Mouse (Mus musculus) testis, adult 2 months (tissue): ENCODE data around the gene Wbp4.
"Not testable (repeated sequence)": the region's sequence is repeated elsewhere in the genome, so short reads cannot be mapped to it uniquely, and the experiment has no call there.

Experiments
- CTCF ChIP-seq: fragments of 200-500 bp; IDR thresholded peaks from 2 replicates; pipeline ENCODE4 v1.5.1; 2012; ENCODE audit warnings: low read depth, mild to moderate bottlenecking, inconsistent platforms, low read length, moderate library complexity; ENCODE audit not compliant: control insufficient read depth, insufficient read depth, insufficient replicate concordance
- POLR2A ChIP-seq: fragments of 200-500 bp; IDR thresholded peaks from 2 replicates; pipeline ENCODE4 v1.6.1; 2012; ENCODE audit warnings: low read depth, mild to moderate bottlenecking, inconsistent platforms, low read length, moderate library complexity; ENCODE audit not compliant: control insufficient read depth

DNA sequence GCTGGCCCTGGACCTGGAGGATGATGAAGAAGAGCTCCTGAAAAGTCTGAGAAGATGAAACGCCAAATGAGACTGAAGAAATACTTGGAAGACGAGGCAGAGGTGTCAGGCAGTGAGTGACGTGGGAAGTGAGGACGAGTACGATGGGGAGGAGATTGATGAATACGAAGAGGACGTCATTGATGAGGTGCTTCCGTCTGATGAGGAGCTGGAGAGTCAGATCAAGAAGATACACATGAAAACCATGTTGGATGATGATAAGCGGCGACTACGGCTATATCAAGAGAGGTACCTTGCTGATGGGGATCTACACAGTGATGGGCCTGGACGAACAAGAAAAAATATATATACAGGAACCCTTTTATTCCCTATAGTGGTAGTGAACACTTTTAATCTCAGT lies 44.8 kb upstream of the Wbp4 start:
- not testable (repeated sequence) for TF ChIP-seq CTCF, POLR2A
